Mouse (Mus musculus): ENCODE data around the gene Srpk3. TPM values are rescaled to one million over a fixed set of nuclear protein-coding genes. Genes with fewer than 3 reads are reported as not detected.

Srpk3 gene
- polyA plus RNA-seq, 1 experiment: not detected

GRCm38 (mm10) chrX:73774802-73775483, 738 bp downstream of the Srpk3 start:
- TF ChIP-seq CTCF (IDR thresholded peaks at IDR 0.05; ENCODE audit: low read depth, low read length) (no peak), EP300 (IDR thresholded peaks at IDR 0.05; ENCODE audit: insufficient read depth, low read depth, low read length) (no peak), POLR2A (IDR thresholded peaks at IDR 0.05; ENCODE audit: insufficient read depth, low read length) (no peak)
- no peaks in the 10 kb centered on the region for H3K4me1 ChIP-seq (ENCODE audit: control insufficient read depth, insufficient read depth, low read length)
- H3K27me3 ChIP-seq (ENCODE audit: control insufficient read depth, insufficient read depth, low read length, poor library complexity, severe bottlenecking): no peaks in the 10 kb centered on the region
- no peak overlapping the region for H3K27ac ChIP-seq (ENCODE audit: insufficient read depth, low read length)
- H3K9me3 ChIP-seq (replicated peaks; ENCODE audit: control insufficient read depth, insufficient read depth, low read length, poor library complexity, severe bottlenecking): no peaks in the 10 kb centered on the region
- H3K36me3 ChIP-seq (ENCODE audit: control insufficient read depth, insufficient read depth, low read length, poor library complexity, severe bottlenecking): peaks cover 15% of the 10 kb centered on the region
- no peak overlapping the region for H3K9ac ChIP-seq (ENCODE audit: low read depth, poor library complexity, severe bottlenecking)
- H3K4me3 ChIP-seq (ENCODE audit: low read depth, low read length): no peak overlapping the region

DNA sequence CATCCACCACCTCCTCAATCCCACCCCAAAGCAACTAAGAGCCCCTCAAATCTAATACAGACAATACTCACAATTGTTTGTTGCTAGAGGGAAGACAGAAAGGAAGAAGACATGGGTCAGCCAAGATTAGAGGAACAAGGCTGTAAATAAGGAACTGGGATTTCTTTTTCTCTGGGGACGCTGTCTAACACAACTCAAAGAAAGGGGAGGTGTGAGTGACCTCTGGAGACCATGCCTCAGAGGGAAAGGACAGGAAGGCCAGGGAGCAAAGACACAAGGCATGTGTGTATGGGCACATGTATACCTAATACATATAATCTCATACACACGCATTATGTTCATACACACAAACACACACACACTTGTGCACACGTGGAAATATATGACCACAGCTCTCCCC, 8.0 kb downstream of the Srpk3 start:
- no peak for TF ChIP-seq POLR2A (IDR thresholded peaks at IDR 0.05; ENCODE audit: insufficient read depth, low read length)
- TF ChIP-seq EP300 (IDR thresholded peaks at IDR 0.05; ENCODE audit: insufficient read depth, low read depth, low read length): no peak
- TF ChIP-seq CTCF (IDR thresholded peaks at IDR 0.05; ENCODE audit: low read depth, low read length): no peak
- no peaks in the 10 kb centered on the region for H3K4me1 ChIP-seq (ENCODE audit: control insufficient read depth, insufficient read depth, low read length)
- no peak overlapping the region for H3K4me3 ChIP-seq (ENCODE audit: low read depth, low read length)
- no peaks in the 10 kb centered on the region for H3K9me3 ChIP-seq (replicated peaks; ENCODE audit: control insufficient read depth, insufficient read depth, low read length, poor library complexity, severe bottlenecking)
- H3K27me3 ChIP-seq (ENCODE audit: control insufficient read depth, insufficient read depth, low read length, poor library complexity, severe bottlenecking): no peaks in the 10 kb centered on the region
- no peak overlapping the region for H3K9ac ChIP-seq (ENCODE audit: low read depth, poor library complexity, severe bottlenecking)
- H3K36me3 ChIP-seq (ENCODE audit: control insufficient read depth, insufficient read depth, low read length, poor library complexity, severe bottlenecking): peaks cover 35% of the 10 kb centered on the region
- H3K27ac ChIP-seq (ENCODE audit: insufficient read depth, low read length): no peak overlapping the region

- TF ChIP-seq CTCF (IDR thresholded peaks at IDR 0.05; ENCODE audit: low read depth, low read length) (no peak), EP300 (IDR thresholded peaks at IDR 0.05; ENCODE audit: insufficient read depth, low read depth, low read length) (no peak)
- H3K27ac ChIP-seq (ENCODE audit: insufficient read depth, low read length): peak overlapping the region; percentile 63
- peak overlapping the region; percentile 79 for H3K9ac ChIP-seq (ENCODE audit: low read depth, poor library complexity, severe bottlenecking)
- H3K4me1 ChIP-seq (ENCODE audit: control insufficient read depth, insufficient read depth, low read length): no peaks in the 10 kb centered on the region
- peak overlapping the region; percentile 95 for H3K4me3 ChIP-seq (ENCODE audit: low read depth, low read length)
- H3K36me3 ChIP-seq (ENCODE audit: control insufficient read depth, insufficient read depth, low read length, poor library complexity, severe bottlenecking): peaks cover 18% of the 10 kb centered on the region; the same call in 1 of the 2 replicates
- H3K9me3 ChIP-seq (replicated peaks; ENCODE audit: control insufficient read depth, insufficient read depth, low read length, poor library complexity, severe bottlenecking): no peaks in the 10 kb centered on the region
- H3K27me3 ChIP-seq (ENCODE audit: control insufficient read depth, insufficient read depth, low read length, poor library complexity, severe bottlenecking): no peaks in the 10 kb centered on the region
Measured at GRCm38 (mm10) chrX:73785666-73786065, 11.5 kb downstream of the Srpk3 start.

DNA sequence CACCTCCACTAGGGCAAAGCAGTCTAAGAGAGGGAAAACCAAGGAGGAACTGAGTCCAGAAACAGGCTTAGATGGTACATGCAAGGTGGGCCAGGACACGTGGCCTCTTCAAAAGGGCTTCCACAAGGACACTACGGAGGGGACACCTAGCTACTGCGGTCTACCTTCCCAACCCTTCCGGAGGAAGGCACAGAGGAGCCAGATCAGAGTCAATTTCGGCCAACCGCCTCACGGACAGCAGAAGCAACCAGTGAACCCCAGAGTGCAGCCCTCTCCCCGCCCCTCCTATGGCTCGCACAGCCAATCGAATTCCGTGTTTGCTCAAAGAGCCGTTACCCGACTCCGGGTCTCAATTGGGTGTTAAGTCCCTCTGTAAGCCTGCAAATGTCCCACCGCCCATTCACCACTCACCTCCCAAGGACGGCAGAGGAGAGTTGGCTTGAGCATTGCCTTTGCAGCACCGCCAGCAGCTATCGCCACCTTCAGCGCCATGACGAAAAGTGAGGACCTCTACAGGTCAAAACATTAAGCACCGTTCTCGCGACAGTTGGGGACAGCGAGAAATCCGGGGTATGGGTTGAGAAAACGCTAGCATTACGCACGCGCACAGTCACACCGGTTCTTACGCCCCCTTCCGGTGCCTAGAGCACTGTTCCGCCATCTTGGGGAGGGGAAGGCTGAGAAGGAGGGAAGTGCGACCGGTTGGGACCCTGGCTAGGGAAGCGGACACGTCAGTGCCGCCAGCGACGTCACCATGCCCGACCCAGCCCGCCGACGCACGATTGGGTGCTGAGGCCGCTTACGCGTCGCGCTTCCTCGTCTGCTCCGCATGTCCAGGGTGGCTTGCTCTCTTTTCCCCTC, 12.4 kb downstream of the Srpk3 start, which contains the start of the genes Idh3g and Ssr4:
Gene Idh3g (minus strand): TSS at position 534 of the 861 bp plus-strand sequence.
Gene Ssr4 (plus strand): TSS at position 665 of the 861 bp plus-strand sequence.
- H3K4me1 ChIP-seq (ENCODE audit: control insufficient read depth, insufficient read depth, low read length): no peaks in the 10 kb centered on the region
- no peak for TF ChIP-seq EP300 (IDR thresholded peaks at IDR 0.05; ENCODE audit: insufficient read depth, low read depth, low read length)
- no peak for TF ChIP-seq POLR2A (IDR thresholded peaks at IDR 0.05; ENCODE audit: insufficient read depth, low read length)
- TF ChIP-seq CTCF (IDR thresholded peaks at IDR 0.05; ENCODE audit: low read depth, low read length): no peak
- H3K9me3 ChIP-seq (replicated peaks; ENCODE audit: control insufficient read depth, insufficient read depth, low read length, poor library complexity, severe bottlenecking): no peaks in the 10 kb centered on the region
- peak within 1 kb of the TSS; percentile 95 for H3K4me3 ChIP-seq (ENCODE audit: low read depth, low read length)
- no peaks in the 10 kb centered on the region for H3K27me3 ChIP-seq (ENCODE audit: control insufficient read depth, insufficient read depth, low read length, poor library complexity, severe bottlenecking)
- H3K27ac ChIP-seq (ENCODE audit: insufficient read depth, low read length): peak within 1 kb of the TSS; percentile 76
- peaks cover 14% of the 10 kb centered on the region; the same call in 1 of the 2 replicates for H3K36me3 ChIP-seq (ENCODE audit: control insufficient read depth, insufficient read depth, low read length, poor library complexity, severe bottlenecking)
- peak within 1 kb of the TSS; percentile 79 for H3K9ac ChIP-seq (ENCODE audit: low read depth, poor library complexity, severe bottlenecking)

GRCm38 (mm10) chrX:73787225-73787558, 13.0 kb downstream of the Srpk3 start:
- TF ChIP-seq CTCF (IDR thresholded peaks at IDR 0.05; ENCODE audit: low read depth, low read length) (no peak), POLR2A (IDR thresholded peaks at IDR 0.05; ENCODE audit: insufficient read depth, low read length) (no peak), EP300 (IDR thresholded peaks at IDR 0.05; ENCODE audit: insufficient read depth, low read depth, low read length) (no peak)
- peak overlapping the region; percentile 79 for H3K9ac ChIP-seq (ENCODE audit: low read depth, poor library complexity, severe bottlenecking)
- peak overlapping the region; percentile 95 for H3K4me3 ChIP-seq (ENCODE audit: low read depth, low read length)
- H3K27me3 ChIP-seq (ENCODE audit: control insufficient read depth, insufficient read depth, low read length, poor library complexity, severe bottlenecking): no peaks in the 10 kb centered on the region
- H3K36me3 ChIP-seq (ENCODE audit: control insufficient read depth, insufficient read depth, low read length, poor library complexity, severe bottlenecking): peaks cover 11% of the 10 kb centered on the region; the same call in 1 of the 2 replicates
- H3K4me1 ChIP-seq (ENCODE audit: control insufficient read depth, insufficient read depth, low read length): no peaks in the 10 kb centered on the region
- H3K9me3 ChIP-seq (replicated peaks; ENCODE audit: control insufficient read depth, insufficient read depth, low read length, poor library complexity, severe bottlenecking): no peaks in the 10 kb centered on the region
- peak overlapping the region; percentile 25; the same call in 1 of the 2 replicates for H3K27ac ChIP-seq (ENCODE audit: insufficient read depth, low read length)

Measured in ES-Bruce4 (cell line).